Mouse (Mus musculus): ENCODE data around the gene H6pd. TPM values are rescaled to one million over a fixed set of nuclear protein-coding genes. Genes with fewer than 3 reads are reported as not detected.

Gene H6pd
- total RNA-seq, 2 experiments from 2014 or later = 41.6 to 104 TPM

GRCm38 (mm10) chr4:149942831-149943741 is 65.7 kb downstream of the H6pd start:
- TF ChIP-seq CTCF (IDR thresholded peaks at IDR 0.05) = no peak
- Histone ChIP-seq H3K4me3 (peak overlapping the region; percentile 37), H3K27ac (peak overlapping the region; percentile 9)
- DNase-seq = peak; percentile 30
- intact Hi-C loops (cut with DNase I) = no loop called here

DNA sequence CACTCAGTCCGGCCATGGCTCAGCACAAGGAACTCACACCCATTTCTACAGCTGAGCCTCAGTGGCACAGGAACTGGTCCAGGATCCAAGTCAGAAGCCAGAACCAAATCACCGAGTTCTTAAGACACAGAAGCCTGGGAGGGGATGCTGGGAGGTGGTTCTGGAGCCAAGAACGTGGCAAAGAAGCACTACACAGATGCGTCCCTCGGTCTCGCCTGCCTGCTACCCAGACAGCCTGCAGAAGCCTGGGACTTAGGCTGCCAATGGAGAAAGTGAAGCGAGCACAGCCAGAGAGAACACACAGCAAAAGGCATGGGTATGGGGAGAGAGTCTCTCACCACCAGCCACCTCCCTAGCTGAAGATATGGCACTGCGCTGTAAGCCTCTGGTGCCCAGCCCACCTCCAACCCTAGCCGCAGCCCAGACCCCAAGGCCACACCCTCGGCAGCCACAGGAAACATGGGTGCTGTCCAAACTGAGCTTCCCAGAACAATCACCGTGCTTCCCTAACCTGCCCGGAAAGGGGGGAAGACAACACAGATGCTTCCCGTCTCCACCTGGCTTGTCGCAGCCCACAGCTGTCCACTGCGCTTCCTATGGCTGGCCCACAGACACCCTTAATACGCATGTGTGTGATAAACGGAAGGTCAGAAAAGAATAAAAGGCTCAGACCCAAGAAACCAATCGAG is 67.6 kb downstream of the H6pd start:
- no peak for TF ChIP-seq CTCF (IDR thresholded peaks at IDR 0.05)

DNA sequence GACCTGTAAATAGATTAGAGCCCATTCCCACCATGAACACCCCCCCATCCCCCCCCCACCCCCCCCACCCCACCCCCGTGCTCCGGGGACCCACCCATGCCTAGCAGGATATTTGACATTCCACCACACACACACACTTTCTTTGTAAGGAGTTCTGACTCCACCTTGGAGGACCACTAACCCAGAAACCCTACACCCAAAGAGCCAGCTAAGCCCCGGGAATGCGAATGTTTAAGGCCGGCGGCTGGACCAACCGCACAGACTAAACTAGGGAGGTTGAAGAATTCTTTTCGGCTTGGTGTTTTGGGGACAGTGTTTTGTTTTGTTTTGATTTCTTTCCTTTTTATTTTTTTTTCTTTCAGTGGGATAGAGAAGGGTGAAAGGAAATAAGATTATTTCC is 70.1 kb downstream of the H6pd start:
- Histone ChIP-seq H3K27ac (no peak overlapping the region), H3K4me3 (no peak overlapping the region)
- intact Hi-C loops (cut with DNase I) = no loop called here
- TF ChIP-seq CTCF (IDR thresholded peaks at IDR 0.05) = no peak
- no peak for DNase-seq

More for the DNA sequence above, 67.6 kb downstream of the H6pd start:
- peak overlapping the region; percentile 7; the same call in 1 of the 2 replicates for H3K4me3 ChIP-seq
- intact Hi-C loops (cut with DNase I) = no loop called here
- peak overlapping the region; percentile 53 for H3K27ac ChIP-seq
- DNase-seq = no peak

GRCm38 (mm10) chr4:149936921-149937320 is 71.9 kb downstream of the H6pd start:
- no peak for DNase-seq
- intact Hi-C loops (cut with DNase I) = no loop called here
- no peak for TF ChIP-seq CTCF (IDR thresholded peaks at IDR 0.05)
- H3K4me3 ChIP-seq = no peak overlapping the region
- H3K27ac ChIP-seq = peak overlapping the region; percentile 20

DNA sequence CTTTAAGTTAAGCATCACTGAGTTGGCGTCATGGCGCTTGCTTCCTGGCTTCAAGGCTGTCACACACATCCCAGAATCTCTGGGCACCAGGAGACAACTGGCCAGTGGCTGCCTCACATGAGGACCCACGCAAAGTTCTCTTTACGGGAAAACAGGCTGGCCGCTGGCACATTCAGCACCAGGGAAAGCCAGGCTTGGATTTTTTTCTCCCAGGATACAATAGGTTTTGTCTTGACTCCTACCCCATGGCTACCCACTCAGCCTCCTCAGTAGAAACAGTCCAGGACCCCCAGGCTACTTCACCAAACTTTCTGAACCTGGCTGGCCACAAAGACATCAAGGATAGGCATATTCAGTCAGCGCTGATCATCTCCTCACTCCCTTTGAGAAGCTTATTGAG is 73.4 kb downstream of the H6pd start:
- intact Hi-C loops (cut with DNase I) = no loop called here
- Histone ChIP-seq H3K4me3 (no peak overlapping the region), H3K27ac (no peak overlapping the region)
- no peak for TF ChIP-seq CTCF (IDR thresholded peaks at IDR 0.05)
- no peak for DNase-seq

GRCm38 (mm10) chr4:149933519-149934245 is 75.1 kb downstream of the H6pd start:
- H3K4me3 ChIP-seq = no peak overlapping the region
- intact Hi-C loops (cut with DNase I) = no loop called here
- no peak for TF ChIP-seq CTCF (IDR thresholded peaks at IDR 0.05)
- no peak overlapping the region for H3K27ac ChIP-seq
- DNase-seq = no peak

- DNase-seq = no peak
- H3K4me3 ChIP-seq = no peak overlapping the region
- H3K27ac ChIP-seq = peak overlapping the region; percentile 89
- intact Hi-C loops (cut with DNase I) = no loop called here
- TF ChIP-seq CTCF (IDR thresholded peaks at IDR 0.05) = no peak
Observed at GRCm38 (mm10) chr4:149933025-149933424, 75.8 kb downstream of the H6pd start.

DNA sequence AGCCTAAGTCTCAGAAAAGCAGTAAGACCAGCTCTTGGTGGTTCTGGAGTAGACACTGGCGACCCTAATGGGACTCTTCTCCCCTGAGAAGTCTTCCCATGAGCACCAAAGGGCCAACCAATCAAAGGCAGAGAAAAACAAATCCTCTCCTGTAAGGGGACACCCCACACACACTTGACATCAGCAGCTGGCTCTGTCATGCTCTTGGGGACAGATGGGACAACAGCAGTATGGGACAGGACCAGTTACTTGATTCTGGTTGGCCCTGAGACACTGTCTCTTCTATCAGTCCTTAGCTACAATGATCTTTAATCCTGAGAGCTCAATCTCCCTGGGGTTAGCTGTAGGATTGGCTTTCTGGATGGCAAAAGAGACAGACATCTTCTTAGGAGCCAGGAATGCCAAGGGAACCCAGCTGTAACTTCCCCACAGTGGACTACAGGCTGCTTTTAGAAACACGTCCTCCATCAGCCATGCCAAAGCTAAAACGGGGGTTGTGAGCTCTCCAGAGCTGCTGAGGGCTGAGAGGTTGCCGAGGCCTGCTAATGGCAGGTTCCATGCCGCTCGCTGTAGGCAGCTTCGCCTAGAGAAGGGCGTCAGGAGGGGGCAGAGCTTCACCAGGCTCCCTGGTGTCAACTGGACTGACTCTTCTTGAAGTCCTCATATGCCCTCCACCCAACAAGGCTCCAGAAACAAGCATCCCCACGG is 76.6 kb downstream of the H6pd start:
- H3K4me3 ChIP-seq = no peak overlapping the region
- H3K27ac ChIP-seq = peak overlapping the region; percentile 89
- no peak for TF ChIP-seq CTCF (IDR thresholded peaks at IDR 0.05)
- intact Hi-C loops (cut with DNase I) = no loop called here
- peak; percentile 62 for DNase-seq

GRCm38 (mm10) chr4:149930755-149931154 is 78.1 kb downstream of the H6pd start:
- Histone ChIP-seq H3K27ac (no peak overlapping the region), H3K4me3 (no peak overlapping the region)
- no peak for TF ChIP-seq CTCF (IDR thresholded peaks at IDR 0.05)
- DNase-seq = no peak
- intact Hi-C loops (cut with DNase I) = no loop called here

Other genes starting within 250 kb of the H6pd start
- gene Slc25a33, start 234.7 kb downstream of the H6pd start, total RNA-seq (2021) = 10 to 100 TPM; 11.3 to 11.7 TPM
- 10 to 100 TPM in 1 of 2 experiments, 1 to 10 TPM in 1; 5.5 to 16.1 TPM for gene Spsb1, start 54.0 kb downstream of the H6pd start, total RNA-seq (2021)
- 10 to 100 TPM; 41.7 to 51.3 TPM for gene Gpr157, start 78.3 kb upstream of the H6pd start, total RNA-seq (2021)
- not detected for gene Slc2a5, start 110.3 kb upstream of the H6pd start, total RNA-seq (2021)
- not detected for gene Slc2a7, start 139.9 kb upstream of the H6pd start, total RNA-seq (2021)
- gene Car6, start 192.3 kb upstream of the H6pd start, total RNA-seq (2021) = not detected
- gene Eno1, start 227.7 kb upstream of the H6pd start, total RNA-seq (2021) = 10 to 100 TPM; 68.1 to 92.0 TPM